Mouse (Mus musculus) embryonic fibroblast, embryonic 13.5 days (primary cell): ENCODE results near the gene Btnl10. TPM values are rescaled to one million over a fixed set of nuclear protein-coding genes. Genes with fewer than 3 reads are reported as not detected.
"Not testable (repeated sequence)": the region's sequence is repeated elsewhere in the genome, so short reads cannot be mapped to it uniquely, and the experiment has no call there.

Source experiments
- H3K27ac ChIP-seq: 2 replicates; pipeline ENCODE4 v1.5.1; 2012; ENCODE audit warnings: low read length, control low read depth, inconsistent platforms; ENCODE audit not compliant: insufficient read depth
- H3K4me1 ChIP-seq: 2 replicates; pipeline ENCODE4 v1.6.1; 2011; ENCODE audit warnings: low read length; ENCODE audit not compliant: control insufficient read depth, insufficient read depth
- H3K4me3 ChIP-seq: 2 replicates; pipeline ENCODE4 v1.5.1; 2011; ENCODE audit warnings: mild to moderate bottlenecking, control low read depth, low read length; ENCODE audit not compliant: insufficient read depth
- CTCF ChIP-seq: IDR thresholded peaks from 2 replicates; pipeline ENCODE4 v1.5.1; 2011; ENCODE audit warnings: mild to moderate bottlenecking, control low read depth, low read length, moderate library complexity, borderline replicate concordance; ENCODE audit not compliant: insufficient read depth
- POLR2A ChIP-seq: IDR thresholded peaks from 2 replicates; pipeline ENCODE4 v1.6.1; 2011; ENCODE audit warnings: low read depth, mild to moderate bottlenecking, control low read depth, low read length, moderate library complexity
- polyA plus RNA-seq: library from polyadenylated mRNA; stranded (reverse); fragments of >200 nt; gene quantifications from 2 replicates; pipeline ENCODE4 v1.2.4, GENCODE M21; 2011; ENCODE audit warnings: low read depth; ENCODE audit not compliant: missing spikeins, insufficient read length

Gene Btnl10
- polyA plus RNA-seq, 1 experiment, result not detected

GRCm38 (mm10) chr11:58949480-58950431 lies 32.0 kb downstream of the Btnl10 start:
- H3K4me1 ChIP-seq, result no peaks in the 10 kb centered on the region
- H3K27ac ChIP-seq, result no peak overlapping the region
- no peak for TF ChIP-seq CTCF
- TF ChIP-seq POLR2A, result no peak
- no peak overlapping the region for H3K4me3 ChIP-seq

GRCm38 (mm10) chr11:58951210-58951609 lies 33.5 kb downstream of the Btnl10 start:
- TF ChIP-seq CTCF, result no peak
- TF ChIP-seq POLR2A, result no peak
- H3K27ac ChIP-seq, result no peak overlapping the region
- no peak overlapping the region for H3K4me3 ChIP-seq
- H3K4me1 ChIP-seq, result no peaks in the 10 kb centered on the region

- H3K4me1 ChIP-seq, result 0 out of 2 replicates have a peak, but pooled peaks cover 3% of the 10 kb centered on the region
Observed at GRCm38 (mm10) chr11:58953351-58954169, 35.9 kb downstream of the Btnl10 start.

GRCm38 (mm10) chr11:58954170-58954419 lies 36.4 kb downstream of the Btnl10 start:
- H3K27ac ChIP-seq, H3K4me1 ChIP-seq: not testable (repeated sequence)
- H3K4me3 ChIP-seq, result peak overlapping the region; percentile 34

More at GRCm38 (mm10) chr11:58953351-58954169, 35.9 kb downstream of the Btnl10 start:
- TF ChIP-seq CTCF (no peak), POLR2A (no peak)
- H3K4me3 ChIP-seq, result peak overlapping the region; percentile 34
- no peak overlapping the region for H3K27ac ChIP-seq

GRCm38 (mm10) chr11:58954420-58955142 lies 36.9 kb downstream of the Btnl10 start, which contains the start of the genes Hist3h2a and Trim17:
TSS of gene Hist3h2a (plus strand) at chr11:58954685.
TSS of gene Trim17 (plus strand) at chr11:58954685.
- 0 out of 2 replicates have a peak, but pooled peaks cover 6% of the 10 kb centered on the region for H3K4me1 ChIP-seq
- TF ChIP-seq CTCF, result peak; percentile 39; the same call in 1 of the 2 replicates
- TF ChIP-seq POLR2A, result peak; percentile 100
- H3K4me3 ChIP-seq, result peak within 1 kb of the TSS; percentile 91

GRCm38 (mm10) chr11:58955143-58955867 lies 37.6 kb downstream of the Btnl10 start:
- peak overlapping the region; percentile 91 for H3K4me3 ChIP-seq
- peak overlapping the region; percentile 82 for H3K27ac ChIP-seq
- no peak for TF ChIP-seq CTCF
- 0 out of 2 replicates have a peak, but pooled peaks have one; percentile 24 for TF ChIP-seq POLR2A
- 0 out of 2 replicates have a peak, but pooled peaks cover 6% of the 10 kb centered on the region for H3K4me1 ChIP-seq

More at GRCm38 (mm10) chr11:58954420-58955142, 36.9 kb downstream of the Btnl10 start, which contains the start of the genes Hist3h2a and Trim17:
- H3K27ac ChIP-seq, result peak within 1 kb of the TSS; percentile 82

- H3K27ac ChIP-seq, result peak overlapping the region; percentile 82
- 0 out of 2 replicates have a peak, but pooled peaks cover 6% of the 10 kb centered on the region for H3K4me1 ChIP-seq
- peak overlapping the region; percentile 91 for H3K4me3 ChIP-seq
- TF ChIP-seq CTCF (no peak), POLR2A (no peak; the same call in 1 of the 2 replicates)
Observed at GRCm38 (mm10) chr11:58955868-58956257, 38.2 kb downstream of the Btnl10 start.

GRCm38 (mm10) chr11:58957226-58957914 lies 39.7 kb downstream of the Btnl10 start:
- H3K4me3 ChIP-seq, result peak overlapping the region; percentile 91; the same call in 1 of the 2 replicates
- no peak overlapping the region for H3K27ac ChIP-seq
- TF ChIP-seq POLR2A (peak; percentile 8; the same call in 1 of the 2 replicates), CTCF (no peak)
- 0 out of 2 replicates have a peak, but pooled peaks cover 6% of the 10 kb centered on the region for H3K4me1 ChIP-seq
